Comparison of ENCODE assay signal across 7 mouse cellular contexts in genomic region chr14:30573235-30573634, GRCm38 (mm10).
"Had no signal": no experiment of that assay in that cellular context is flagged by ENCODE, and none has a peak within 500 bp of the region (broad histone marks: within the 10 kb centered on the region; RNA-seq: fewer than 3 reads in every experiment).

No protein-coding gene starts in this region.

- DNase-seq: kidney, adult 11 months; kidney, adult 9 months; retina, postnatal 1 day; right cerebral cortex, postnatal 4 days; spleen, adult 18-20 months; thymus, adult 18-20 months; thymus, postnatal 14 days had no signal
